Mouse (Mus musculus) urinary bladder, postnatal 25 days (tissue): ENCODE measurements at regions not wholly inside any gene's neighbourhood (a gene's known extent, or its start where the extent isn't known, plus 50 kb on each side); places are given as distances from the start of the nearest gene placed in this dataset.

Experiments
- DNase-seq: peaks from one replicate; pipeline ENCODE4 v3.0.0; 2022; ENCODE audit warnings: low spot score

DNA sequence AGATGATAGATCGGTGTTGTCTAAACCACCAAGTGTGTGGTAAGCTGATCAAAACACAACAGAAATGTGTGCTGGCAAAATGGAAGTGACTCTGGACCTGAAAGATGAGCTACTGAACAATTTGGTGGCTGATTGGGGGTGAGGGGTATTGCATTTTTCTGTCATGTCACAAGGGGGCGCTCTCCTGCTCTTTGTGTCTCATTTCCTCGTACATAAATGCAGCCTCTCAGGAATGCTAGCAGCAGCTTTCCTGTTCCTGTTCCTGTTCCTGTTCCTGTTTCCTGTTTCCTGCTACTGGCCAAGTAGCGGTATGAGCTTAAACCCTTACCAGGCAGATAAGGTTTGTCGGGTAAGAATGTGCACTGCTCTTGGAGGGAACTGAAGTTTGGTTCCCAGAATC lies 134.7 kb upstream of the Fstl4 start:
- DNase-seq, result no peak

- DNase-seq, result no peak
These were observed 132.9 kb upstream of the Fstl4 start for GRCm38 (mm10) chr11:52631579-52631978.

DNA sequence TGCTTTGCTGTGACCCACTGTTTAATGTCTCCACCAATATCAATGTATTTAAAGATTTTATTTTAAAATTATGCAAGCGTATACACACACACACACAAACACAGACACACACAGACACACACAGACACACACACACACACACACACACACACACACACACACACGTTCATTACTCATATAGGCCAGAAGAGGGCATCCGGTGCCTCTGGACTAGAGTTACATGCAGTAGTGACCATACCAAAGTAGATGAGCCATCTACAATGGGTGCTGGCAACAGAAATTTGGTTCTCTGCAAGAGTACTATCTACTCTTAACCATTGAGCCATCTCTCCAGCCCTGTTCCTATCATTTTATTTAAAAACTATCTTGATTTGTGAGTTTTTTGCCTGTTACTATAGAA lies 130.2 kb upstream of the Fstl4 start:
- DNase-seq, result no peak

DNA sequence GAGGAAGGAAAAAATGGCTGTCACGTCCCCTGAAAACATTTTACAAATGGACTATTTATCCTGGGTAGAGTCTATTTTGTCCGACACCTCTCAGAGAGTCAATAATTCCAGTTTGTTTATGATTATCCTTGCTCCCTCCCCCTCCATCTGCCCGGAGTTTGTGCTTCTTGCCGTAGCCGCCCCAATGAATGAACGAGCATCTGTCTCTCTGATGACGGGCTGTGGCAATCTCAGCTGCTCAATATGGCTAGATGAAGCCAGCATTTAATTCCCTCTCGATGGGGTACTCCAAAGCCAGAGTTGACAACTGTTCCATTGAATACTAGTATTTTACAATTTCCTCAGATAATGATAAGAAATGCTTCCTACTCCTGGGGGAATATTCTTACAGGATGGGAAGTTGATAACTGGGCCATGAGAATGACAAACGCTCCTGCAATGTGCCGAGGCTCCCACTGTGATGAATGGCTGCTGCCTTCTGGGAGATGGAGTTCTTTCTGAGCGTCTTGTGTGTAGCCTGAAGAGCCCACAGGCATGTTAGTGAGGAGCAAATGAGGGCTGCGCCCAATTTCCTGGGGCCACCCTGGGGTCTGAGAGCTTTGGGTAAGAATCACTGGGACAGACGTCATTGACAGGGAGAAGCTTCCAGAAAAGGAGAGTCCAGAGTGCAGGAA lies 128.6 kb upstream of the Fstl4 start:
- no peak for DNase-seq

DNA sequence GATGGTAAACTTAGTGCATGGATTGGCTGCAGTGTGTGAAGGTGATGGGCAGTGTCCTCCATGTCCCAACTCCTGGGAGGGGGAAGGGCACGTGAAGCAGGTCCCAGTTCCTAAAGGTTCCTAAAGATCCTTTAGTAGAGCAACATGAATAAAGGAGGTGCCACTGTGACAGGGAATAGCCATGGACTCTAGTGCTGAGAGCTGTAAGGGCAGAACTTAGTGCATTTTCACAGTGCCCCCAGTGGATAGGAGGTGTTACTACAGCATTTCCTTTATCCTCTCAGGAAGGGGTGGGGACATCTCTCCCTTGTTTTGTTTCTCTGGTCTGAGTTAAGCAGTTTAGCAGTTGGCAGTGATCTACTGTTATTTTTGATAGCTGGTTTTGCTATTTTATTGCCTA lies 125.5 kb upstream of the Fstl4 start:
- no peak for DNase-seq

- DNase-seq, result no peak
These were observed 122.6 kb upstream of the Fstl4 start for GRCm38 (mm10) chr11:52641725-52642338.

- DNase-seq, result no peak
These were observed 120.2 kb upstream of the Fstl4 start for GRCm38 (mm10) chr11:52644081-52644768.

DNA sequence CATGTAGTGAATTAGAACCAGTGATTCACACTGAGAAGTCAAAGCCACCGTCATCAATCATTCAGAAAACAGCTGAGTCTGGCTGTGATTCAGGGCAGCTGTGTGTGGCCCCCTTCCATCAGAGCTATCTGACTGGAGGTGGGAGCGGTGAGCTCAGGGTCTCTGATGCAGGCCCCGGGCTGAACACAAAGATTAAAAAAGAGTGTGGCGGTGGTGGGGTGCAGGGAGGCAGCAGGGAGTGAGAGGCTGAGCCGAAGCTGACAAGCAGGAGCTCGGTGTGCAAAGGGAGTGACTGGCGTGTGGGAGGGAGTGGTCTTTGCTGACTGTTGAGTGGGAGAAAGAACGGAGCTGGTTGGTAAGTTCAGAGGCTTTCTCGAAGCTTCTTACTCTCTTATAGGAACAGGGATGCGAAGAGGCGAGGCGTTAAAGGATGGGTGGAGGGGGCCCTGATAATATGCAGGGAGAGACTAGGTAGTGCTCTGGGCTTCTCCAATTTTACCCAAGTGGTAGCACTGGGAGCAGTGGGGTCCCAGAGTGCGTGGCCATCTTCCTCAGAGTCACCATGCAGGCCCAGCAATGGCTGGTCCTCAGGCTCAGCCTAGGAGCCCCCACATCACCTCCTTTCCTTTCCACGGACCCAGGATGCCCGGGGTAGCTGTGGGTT lies 116.1 kb upstream of the Fstl4 start:
- no peak for DNase-seq

DNA sequence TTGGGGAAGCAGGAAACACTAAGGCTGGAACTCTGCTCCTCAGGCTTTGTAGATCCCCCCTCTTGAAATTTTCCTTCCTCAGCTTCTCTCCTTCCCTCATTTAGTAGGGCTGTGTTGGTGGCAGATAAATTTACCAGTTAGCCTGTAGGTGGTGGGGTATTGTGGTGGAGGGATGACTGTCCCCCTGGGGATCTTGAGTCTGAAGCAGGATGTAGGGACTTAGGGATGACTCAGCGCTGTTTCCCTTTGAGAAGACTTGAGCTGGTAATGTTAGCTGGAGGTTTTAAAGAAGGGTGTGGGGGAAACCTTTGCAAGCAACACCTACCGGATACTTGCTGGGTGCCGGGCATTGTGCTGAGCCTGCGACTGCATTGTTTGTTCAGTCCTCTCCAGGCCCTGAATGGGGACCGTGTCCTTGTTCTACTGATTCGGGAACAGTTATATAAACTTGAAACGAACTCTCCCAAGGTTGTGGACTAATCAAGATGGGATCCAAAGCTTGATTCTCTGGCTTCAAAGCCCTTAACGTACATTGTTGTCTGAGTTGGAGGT lies 115.5 kb upstream of the Fstl4 start:
- DNase-seq, result no peak

DNA sequence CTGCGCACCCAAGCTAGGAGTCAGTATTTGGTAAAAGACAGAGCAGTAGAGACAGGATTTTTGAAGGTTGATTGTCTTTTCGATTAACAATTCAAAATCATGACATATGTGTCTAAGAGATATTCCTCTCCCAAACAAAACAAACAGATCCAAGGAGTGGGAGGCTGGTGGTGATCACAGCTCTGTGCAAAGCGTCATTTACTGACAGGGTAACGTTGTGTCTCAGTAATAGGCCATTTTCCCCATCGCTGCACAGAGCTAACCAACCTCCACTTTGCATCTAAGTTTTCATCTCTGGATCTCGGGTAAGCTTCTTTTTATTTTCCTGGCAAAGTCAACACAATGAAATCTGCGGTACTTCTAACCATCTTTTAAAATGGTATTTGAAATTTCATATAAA lies 109.8 kb upstream of the Fstl4 start:
- no peak for DNase-seq

- DNase-seq, result no peak
These were observed 108.5 kb upstream of the Fstl4 start for GRCm38 (mm10) chr11:52655720-52656474.

GRCm38 (mm10) chr11:52661234-52661633 lies 103.2 kb upstream of the Fstl4 start:
- no peak for DNase-seq

GRCm38 (mm10) chr11:52661894-52662593 lies 102.4 kb upstream of the Fstl4 start:
- no peak for DNase-seq

- DNase-seq, result no peak
These were observed 99.1 kb upstream of the Fstl4 start for GRCm38 (mm10) chr11:52665343-52665742.

DNA sequence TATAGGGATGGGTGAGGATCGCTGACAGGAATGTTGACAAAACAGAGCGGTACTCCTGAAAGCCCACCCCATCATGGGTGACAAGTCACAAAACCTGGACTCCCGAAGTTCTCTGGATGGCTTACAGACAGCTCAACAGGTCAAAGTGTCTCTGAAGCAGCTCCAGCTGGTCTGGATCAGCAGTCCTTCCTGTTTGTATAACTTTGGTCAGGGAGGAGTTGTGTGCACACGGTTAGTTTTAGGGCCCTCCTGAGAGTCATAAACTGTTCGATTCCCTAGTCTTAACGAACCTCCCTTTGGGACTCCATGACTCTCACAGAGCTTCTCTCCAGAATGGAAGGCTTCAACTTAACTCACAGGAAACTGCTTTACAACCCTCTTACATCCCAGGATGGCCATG lies 89.4 kb upstream of the Fstl4 start:
- DNase-seq, result no peak

DNA sequence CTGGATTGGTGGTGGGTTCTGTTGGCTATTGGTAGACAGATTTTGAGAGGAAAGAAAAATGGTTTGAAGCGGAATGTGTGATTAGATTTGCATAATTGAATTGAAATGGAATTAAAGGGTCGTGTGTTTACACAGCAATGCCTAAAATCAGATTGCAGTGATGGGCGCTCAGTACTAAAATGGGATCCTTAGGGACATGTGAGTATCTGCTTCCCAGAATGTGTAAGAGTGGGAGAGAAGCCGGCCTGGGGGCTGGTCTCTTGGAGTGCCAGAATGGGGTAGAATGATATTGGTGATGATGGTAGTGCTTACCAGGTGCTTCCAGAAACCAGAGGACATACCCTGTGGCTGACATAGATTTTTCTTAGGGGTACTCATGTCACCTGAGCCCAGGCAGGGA lies 86.2 kb upstream of the Fstl4 start:
- DNase-seq, result no peak

DNA sequence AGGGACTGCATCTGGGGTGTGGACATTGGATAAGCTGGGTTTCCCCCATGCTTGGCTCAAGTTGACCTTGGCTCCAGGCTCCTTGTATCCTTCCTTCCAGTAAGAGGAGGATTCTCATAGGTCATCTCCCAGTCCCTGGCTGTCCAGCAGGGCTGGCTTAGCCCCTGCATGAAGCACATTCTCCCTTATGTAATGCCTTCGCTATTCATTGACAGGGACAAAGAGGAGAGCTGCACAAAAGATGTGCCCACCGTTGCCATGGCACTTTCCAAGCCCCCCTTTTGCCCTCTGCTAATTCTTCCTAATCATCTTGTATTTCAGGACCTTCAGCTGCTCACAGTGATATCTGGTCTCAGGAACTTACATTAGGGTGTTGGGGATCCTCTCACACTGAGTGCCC lies 79.0 kb upstream of the Fstl4 start:
- DNase-seq, result no peak

DNA sequence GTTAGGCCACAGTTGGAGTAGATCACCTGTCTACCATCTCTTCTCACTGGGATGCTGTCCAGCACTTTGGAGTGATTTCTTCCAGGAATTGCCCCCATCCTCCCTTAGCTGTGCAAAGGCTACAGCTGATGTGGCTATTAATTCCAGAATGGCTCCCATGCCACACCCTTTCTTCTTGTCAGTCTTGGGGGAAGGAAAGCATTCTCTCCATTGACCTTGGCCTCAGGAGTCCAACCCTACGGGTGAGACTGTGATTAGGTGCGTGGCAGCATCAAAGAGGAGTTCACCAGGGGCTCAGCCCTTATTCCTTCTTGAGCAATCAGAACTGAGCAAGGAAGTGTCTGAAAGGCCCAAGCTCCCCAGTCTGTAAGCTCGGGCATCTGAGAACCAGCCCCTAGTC lies 71.7 kb upstream of the Fstl4 start:
- DNase-seq, result no peak

DNA sequence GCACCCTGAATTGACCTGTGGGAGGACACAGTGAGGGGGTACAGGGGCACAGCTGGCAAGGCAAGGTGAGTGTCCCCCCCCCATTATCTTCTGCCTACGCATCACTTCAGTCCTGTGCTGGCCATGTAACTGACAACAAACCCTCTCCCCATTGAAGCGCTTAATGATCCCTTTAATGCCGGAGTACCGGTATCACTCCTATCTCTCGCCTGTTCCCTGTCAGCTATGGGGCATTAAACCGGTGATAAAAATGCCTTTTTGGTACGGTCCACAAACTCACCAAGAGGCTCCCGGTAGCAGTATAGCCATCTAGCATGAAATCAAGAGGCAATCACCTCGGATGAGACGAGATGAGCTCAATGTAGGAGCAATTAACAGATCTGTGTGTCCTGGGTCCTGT lies 62.8 kb upstream of the Fstl4 start:
- DNase-seq, result no peak

DNA sequence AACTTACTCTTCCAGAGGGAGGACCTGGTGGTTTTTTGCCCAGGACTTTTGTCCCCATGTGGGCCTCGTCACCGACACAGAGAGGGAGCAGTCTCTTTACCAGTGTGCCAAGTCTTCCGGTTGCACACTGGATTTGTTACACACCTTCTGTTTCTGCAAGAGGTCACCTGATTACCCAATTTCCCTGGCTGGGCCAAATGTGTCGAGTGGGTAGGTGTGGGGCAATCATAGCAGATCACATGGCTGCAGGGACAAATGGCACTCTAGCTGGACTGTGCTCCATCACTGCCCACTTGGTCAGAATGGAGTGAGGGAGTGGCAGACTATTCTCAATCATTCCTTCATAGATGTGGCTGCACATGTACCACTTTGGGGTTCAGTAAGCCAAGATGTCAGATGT lies 61.0 kb upstream of the Fstl4 start:
- DNase-seq, result no peak
